Mouse (Mus musculus) brain, embryonic 14.5 days (tissue): ENCODE measurements around the gene Lrrn2.

ENCODE experiments used
- CTCF ChIP-seq: fragments of 200-500 bp; IDR thresholded peaks from 2 replicates; pipeline ENCODE4 v1.5.1; 2012; ENCODE audit warnings: inconsistent platforms, mild to moderate bottlenecking, moderate library complexity, borderline replicate concordance; ENCODE audit not compliant: insufficient read depth, insufficient read length; ENCODE audit errors: extremely low read depth
- POLR2A ChIP-seq: fragments of 200-500 bp; IDR thresholded peaks from 2 replicates; pipeline ENCODE4 v1.6.1; 2012; ENCODE audit warnings: mild to moderate bottlenecking, inconsistent platforms, borderline replicate concordance; ENCODE audit not compliant: poor library complexity, insufficient read depth, insufficient read length, severe bottlenecking; ENCODE audit errors: extremely low read depth

DNA sequence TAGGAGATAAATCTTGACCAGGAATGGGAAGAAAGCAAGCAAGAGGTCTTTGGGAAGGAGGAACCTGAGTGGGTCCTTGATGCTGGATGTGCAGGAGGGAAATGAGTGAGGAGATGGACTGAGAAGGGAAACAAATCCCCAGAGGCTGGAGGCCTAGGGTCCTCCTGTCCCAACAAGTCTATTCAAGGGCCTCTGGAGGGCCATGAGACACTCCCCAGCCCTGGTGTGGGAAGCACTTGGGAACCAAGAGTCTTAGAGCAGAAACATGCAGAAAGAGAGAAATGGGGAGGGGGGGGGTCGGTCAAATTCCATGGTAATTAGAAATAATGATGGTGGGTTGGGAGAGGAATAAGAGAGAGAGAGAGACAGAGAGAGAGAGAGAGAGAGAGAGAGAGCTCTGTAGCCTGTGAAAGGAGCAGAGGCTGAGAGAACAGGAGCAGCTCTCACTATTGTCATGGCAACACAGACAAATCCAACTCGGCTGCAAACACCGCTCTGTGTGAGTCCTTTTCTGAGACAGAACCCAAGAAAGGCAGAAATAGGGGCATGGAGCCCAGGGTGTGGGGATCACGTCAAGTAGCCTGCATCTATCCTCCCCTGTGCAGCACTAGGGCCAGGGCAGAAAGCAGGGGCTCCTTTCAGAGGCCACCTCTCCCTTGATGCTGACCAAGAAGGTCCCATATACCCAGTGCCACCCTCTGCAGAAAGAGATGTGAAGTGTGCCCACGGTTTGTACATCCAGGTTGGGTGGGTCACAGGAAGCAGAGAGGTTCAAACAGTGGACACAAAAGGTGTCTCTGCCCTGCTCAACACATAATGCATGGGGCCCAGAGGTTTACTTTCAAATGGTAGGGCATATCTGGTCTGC lies 21.3 kb upstream of the Lrrn2 start:
- no peak for TF ChIP-seq POLR2A
- TF ChIP-seq CTCF = no peak
